Mouse (Mus musculus) adrenal gland, postnatal 10 days (tissue): ENCODE data around the gene Pgam1. TPM values are rescaled to one million over a fixed set of nuclear protein-coding genes. Genes with fewer than 3 reads are reported as not detected.
"Not testable (repeated sequence)": the region's sequence is repeated elsewhere in the genome, so short reads cannot be mapped to it uniquely, and the experiment has no call there.

ENCODE experiments used
- DNase-seq: peaks from one replicate; pipeline ENCODE4 v3.0.0; 2021; ENCODE audit warnings: mixed read lengths
- long read RNA-seq, 2 experiments: library from polyadenylated mRNA; stranded (forward); transcript quantifications; one replicate each; pipeline ENCODE4 v2.0.0; 2021
- total RNA-seq, 2 experiments: library from RNA; stranded (reverse); gene quantifications; 2 replicates each; pipeline ENCODE4 v1.2.3; 2021

Gene Pgam1
- 100 to 1,000 TPM; 536 to 564 TPM for total RNA-seq
- long read RNA-seq, experiment 1, transcript Pgam1-201 (4 exons, 1,775 nt): major isoform, 1,112 of 1,183 reads
- long read RNA-seq, experiment 1, partial matches to known transcripts: 65 of 1,183 reads
- long read RNA-seq, experiment 1, other reads (novel, unspliced or antisense): 5 of 1,183 reads
- long read RNA-seq, experiment 2, transcript Pgam1-201 (4 exons, 1,775 nt): major isoform, 591 of 623 reads
- long read RNA-seq, experiment 2, partial matches to known transcripts: 29 of 623 reads
- long read RNA-seq, experiment 2, other reads (novel, unspliced or antisense): 3 of 623 reads

GRCm38 (mm10) chr19:41911178-41912073, at the start of gene Pgam1:
TSS of gene Pgam1 (plus strand) at chr19:41911923.
- DNase-seq: peak; percentile 97

GRCm38 (mm10) chr19:41866707-41867106, 45.0 kb upstream of the Pgam1 start:
- DNase-seq: no peak

- DNase-seq: no peak
These were observed 42.4 kb upstream of the Pgam1 start for GRCm38 (mm10) chr19:41869296-41869695.

GRCm38 (mm10) chr19:41869946-41870345, 41.8 kb upstream of the Pgam1 start:
- not testable (repeated sequence) for DNase-seq

GRCm38 (mm10) chr19:41872285-41872684, 39.4 kb upstream of the Pgam1 start:
- no peak for DNase-seq

DNA sequence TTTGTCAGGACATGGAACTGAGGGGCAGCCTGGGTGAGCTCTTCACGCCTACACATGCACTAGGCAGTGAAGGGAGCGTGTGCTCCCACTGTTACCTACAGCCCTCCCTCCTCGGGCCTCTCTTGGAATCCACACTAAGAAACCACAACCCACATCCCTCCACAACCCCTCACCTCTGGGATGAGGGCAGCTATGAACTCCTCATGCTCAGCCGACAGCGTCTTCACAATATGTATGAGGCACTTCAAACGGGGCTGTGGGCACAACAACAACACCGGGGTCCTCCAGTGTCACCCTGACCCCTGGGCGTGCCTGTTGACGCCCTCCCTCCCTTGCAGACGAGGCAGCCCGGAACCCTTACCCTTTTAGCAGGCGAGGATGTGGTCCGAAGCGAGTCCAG, 37.4 kb upstream of the Pgam1 start:
- no peak for DNase-seq

GRCm38 (mm10) chr19:41881842-41882241, 29.9 kb upstream of the Pgam1 start:
- no peak for DNase-seq

- DNase-seq: no peak
These were observed 27.8 kb upstream of the Pgam1 start for GRCm38 (mm10) chr19:41883882-41884281.

- no peak for DNase-seq
These were observed 23.5 kb upstream of the Pgam1 start for GRCm38 (mm10) chr19:41888191-41888590.

DNA sequence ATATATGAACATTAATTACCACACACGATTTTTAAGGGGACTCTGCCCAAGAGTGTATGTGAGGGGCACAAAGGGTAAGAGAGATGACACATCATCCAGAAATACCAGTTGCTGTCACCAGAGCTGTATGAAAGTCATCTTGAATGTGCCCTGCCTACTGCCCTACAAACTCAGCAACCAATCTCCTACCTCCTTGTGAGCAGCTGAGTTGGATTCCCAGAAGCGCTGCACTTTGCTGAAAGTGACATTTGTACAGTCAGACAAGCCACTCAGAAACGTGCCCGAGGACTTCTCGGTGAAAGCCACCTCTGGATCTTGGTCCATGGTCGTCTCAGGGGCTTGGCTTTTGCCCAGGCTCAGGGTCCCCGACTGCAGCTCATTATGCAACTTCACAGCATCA, 16.8 kb upstream of the Pgam1 start:
- DNase-seq: no peak

DNA sequence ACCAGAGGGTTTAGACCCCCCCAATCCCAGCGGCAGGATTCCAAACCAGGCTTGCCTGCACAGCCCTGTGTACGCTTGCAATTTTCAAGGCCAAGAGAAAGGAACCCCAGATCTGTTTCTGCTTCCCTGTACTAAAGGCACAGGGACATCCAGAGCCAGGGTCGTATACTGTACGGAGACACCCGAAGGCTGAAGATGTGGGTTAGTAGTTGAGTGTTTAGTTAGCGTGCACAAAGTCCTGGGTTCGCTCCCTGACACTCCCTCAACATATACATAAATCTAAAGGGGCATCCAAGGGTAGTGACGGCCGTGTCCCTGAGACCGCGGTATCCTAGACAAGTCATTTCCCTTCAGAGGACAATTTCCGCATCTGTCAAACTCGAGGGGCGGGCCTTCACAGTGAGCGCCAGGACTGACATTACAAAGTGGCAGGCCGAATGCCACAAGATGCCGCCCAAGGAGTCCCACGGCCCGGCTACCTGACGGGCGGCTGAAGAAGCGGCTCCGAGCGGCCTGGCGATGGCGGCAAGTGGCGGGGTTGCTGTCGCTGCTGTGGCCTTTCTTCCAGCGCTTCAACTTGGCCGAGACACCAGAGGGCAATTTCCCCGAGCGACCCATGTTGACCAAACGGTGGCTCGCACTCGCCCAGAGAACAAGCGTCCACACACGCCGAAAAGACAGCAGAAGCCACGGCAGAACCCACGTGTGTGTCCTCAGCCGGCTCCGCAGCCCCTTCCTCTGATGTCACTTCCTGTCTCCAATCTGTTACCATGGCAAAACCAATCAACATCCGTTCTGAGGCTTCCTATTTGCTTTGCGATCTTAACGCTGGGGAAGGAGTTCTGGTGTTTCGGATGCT, 16.0 kb upstream of the Pgam1 start, which contains the start of gene Rrp12:
Gene Rrp12, minus strand, starts transcription at position 714 of the 859 bp plus-strand sequence.
- DNase-seq: peak; percentile 88

DNA sequence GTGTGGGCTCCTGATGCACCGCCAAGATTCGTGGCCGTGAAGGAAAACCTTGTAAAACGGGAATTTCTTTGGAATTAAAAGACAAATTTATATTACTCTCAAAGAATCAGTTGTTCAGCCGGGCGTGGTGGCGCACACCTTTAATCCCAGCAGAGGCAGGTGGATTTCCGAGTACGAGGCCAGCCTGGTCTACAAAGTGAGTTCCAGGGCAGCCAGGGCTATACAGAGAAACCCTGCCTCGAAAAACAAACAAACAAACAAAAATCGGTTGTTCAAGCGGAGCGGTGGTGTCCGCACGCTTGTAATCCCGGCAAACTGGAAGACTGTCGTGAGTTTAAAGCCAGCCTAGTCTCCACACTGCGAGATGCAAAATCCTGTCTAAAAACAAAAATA, 15.4 kb upstream of the Pgam1 start:
- DNase-seq: no peak

- DNase-seq: peak; percentile 47
These were observed 12.9 kb upstream of the Pgam1 start for GRCm38 (mm10) chr19:41898860-41899259.

- no peak for DNase-seq
These were observed 11.1 kb upstream of the Pgam1 start for GRCm38 (mm10) chr19:41900495-41901090.

- DNase-seq: peak; percentile 46
These were observed 10.0 kb upstream of the Pgam1 start for GRCm38 (mm10) chr19:41901696-41902095.

DNA sequence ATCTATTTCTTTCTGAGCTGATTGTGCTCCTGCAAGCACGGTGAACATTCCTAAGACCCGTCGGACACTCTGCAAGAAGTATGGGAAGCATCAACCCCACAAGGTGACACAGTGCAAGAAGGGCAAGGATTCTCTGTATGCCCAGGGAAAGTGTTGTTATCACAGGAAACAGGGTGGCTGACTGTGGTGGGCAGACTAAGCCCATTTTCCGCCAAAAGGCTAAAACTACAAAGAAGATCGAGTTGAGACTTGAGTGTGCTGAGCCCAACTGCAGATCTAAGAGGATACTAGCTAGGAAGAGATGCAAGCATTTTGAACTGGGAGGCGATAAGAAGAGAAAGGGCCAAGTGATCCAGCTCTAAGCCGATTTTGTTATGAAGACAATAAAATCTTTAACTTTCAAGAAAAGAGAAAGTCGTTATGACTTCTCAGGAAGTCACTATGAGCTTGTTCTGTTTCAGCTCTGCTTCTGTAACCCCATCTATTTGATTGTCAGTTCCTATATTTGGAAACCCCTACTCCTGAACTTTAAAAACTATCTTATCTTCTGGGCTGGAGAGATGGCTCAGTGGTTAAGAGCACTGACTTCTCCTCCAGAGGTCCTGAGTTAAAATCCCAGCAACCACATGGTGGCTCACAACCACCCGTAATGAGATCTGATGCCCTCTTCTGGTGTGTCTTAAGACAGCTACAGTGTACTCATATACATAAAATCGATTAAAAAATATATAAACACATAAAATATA, 8.7 kb upstream of the Pgam1 start:
- no peak for DNase-seq

DNA sequence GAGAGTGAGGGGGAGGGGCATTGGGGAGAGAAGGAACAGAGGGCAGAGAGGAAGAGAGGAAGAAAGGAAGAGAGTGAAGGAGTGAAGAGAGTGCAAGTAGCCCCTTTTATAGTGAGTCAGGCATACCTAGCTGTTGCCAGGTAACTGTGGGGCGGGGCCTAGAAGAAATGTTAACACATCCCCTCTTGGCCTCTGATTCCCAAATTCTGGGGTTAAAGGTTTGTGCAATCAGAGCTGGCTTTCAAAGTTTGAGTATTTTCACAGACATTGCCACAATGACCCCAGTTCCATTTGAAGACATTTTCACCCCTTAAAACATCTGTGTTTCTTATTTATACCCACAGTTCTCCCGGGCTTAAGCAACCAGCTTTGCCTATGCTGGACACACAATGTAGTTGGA, 6.5 kb upstream of the Pgam1 start:
- DNase-seq: no peak

DNA sequence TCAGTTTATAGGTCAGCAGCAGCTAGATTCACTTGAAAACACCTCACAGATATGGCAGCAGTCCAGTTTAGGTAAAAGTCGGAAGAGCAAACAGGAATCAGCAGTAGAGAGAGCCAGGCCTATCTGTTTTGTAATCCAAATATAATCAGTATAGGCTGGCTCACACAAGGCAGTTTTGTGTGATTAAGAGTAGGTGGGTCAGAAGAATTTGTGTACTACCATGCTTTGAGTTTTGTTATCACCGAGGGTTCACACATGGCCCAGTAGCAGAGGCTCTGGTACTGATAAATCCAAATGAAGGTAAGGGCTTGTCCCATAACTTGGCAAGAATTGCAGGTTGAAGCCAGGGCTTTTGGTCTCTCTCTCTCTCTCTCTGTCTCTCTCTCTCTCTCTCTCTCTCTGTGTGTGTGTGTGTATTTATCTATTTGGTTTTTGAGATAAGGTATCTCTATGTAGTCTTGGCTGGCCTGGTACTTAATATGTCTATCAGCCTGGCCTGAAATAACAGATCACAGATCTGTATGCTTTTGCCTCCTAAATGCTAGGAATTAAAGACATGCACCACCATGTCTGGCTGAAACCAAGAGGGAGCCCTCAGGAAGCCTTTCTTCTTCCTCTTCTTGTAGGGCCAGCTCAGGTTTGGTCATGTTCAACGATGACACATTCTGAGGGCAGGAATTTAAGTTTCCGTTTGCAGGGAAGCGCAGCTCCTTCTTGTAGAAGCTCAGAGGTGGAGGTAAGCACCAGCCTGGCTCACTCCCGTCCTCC, 5.2 kb upstream of the Pgam1 start:
- DNase-seq: no peak

GRCm38 (mm10) chr19:41907079-41907760, 4.5 kb upstream of the Pgam1 start:
- DNase-seq: no peak

- DNase-seq: no peak
These were observed 3.0 kb upstream of the Pgam1 start for GRCm38 (mm10) chr19:41908736-41909135.
